Mouse (Mus musculus): Measurements from ENCODE around the gene Nfkbie. TPM values are rescaled to one million over a fixed set of nuclear protein-coding genes. Genes with fewer than 3 reads are reported as not detected.

Nfkbie gene
- polyA plus RNA-seq, 1 experiment from 2014 or later: 4.8 TPM

DNA sequence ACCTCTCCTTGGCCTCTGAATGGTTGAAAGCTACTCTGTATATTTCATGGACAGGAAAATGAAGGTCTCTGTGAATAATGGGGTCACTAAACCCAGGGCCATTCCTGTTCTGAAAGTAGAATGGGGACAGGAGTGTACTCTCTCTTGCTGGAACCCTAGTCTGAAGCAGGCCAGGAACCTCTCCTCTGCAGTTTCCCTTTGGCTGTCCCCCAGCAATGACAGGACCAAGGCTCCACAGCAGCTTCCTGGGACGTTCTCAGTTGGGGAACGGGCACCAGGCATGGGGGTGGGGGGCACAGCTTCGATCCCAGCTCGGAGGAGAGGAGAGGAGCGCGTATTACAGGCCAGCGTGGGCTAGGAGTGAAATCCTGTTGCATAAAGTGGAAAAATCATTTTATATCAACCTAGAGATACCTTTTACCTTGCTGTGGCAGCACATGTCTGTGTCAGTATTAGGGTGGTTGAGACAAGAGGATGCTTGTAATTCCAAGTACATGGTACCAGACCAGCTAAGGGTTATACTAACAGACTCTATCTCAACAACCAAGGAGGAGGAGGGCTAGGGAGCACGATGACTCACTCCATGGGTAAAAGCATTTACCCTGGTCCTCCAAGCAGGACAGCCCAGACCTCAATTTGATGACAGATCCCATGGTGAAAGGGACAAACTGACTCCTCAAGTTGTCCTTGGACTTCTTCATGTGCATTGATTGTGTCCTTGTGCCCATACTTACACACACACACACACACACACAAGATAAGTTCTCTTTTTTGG is 19.8 kb downstream of the Nfkbie start:
- no peaks in the 10 kb centered on the region for H3K9me3 ChIP-seq (replicated peaks)
- H3K27me3 ChIP-seq (replicated peaks): no peaks in the 10 kb centered on the region
- H3K4me1 ChIP-seq: peaks cover 33% of the 10 kb centered on the region
- peak overlapping the region; percentile 79; the same call in 1 of the 2 replicates for H3K9ac ChIP-seq (replicated peaks)
- H3K4me3 ChIP-seq (replicated peaks): no peak overlapping the region
- no peak for ATAC-seq (ENCODE audit: low FRiP score)
- H3K36me3 ChIP-seq: peaks cover 14% of the 10 kb centered on the region
- H3K4me2 ChIP-seq: peak overlapping the region; percentile 76
- peak overlapping the region; percentile 100 for H3K27ac ChIP-seq (replicated peaks)
- WGBS: 92% methylated on average over 8 of the region's 8 CpGs

DNA sequence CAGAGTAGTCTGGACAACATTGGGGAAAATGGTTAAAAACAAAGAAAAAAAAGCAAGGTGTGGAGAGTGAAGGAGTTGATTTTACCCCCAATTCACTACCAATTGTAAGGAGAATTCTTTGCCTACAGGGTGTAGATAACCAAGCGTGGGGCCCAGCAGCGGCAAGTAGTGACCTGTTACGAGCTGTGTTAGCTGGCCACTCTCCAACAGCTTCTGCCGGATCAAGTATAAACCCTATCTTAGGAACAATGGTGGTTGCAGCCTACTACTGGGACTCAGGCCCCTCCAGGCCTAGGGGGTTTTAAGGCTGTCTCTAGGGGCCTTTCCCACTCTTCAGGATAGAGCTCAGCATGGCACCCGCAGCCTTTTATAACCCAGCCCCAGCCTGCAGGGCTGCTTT is 22.7 kb downstream of the Nfkbie start:
- H3K4me1 ChIP-seq: peaks cover 26% of the 10 kb centered on the region
- no peak overlapping the region for H3K27ac ChIP-seq (replicated peaks)
- H3K4me3 ChIP-seq (replicated peaks): no peak overlapping the region
- ATAC-seq (ENCODE audit: low FRiP score): no peak
- H3K27me3 ChIP-seq (replicated peaks): no peaks in the 10 kb centered on the region
- H3K36me3 ChIP-seq: no peaks in the 10 kb centered on the region
- no peak overlapping the region for H3K4me2 ChIP-seq
- 67% methylated on average over 5 of the region's 5 CpGs for WGBS
- 0 out of 2 replicates have a peak overlapping the region, but pooled peaks have one; percentile 4 for H3K9ac ChIP-seq (replicated peaks)
- H3K9me3 ChIP-seq (replicated peaks): no peaks in the 10 kb centered on the region

DNA sequence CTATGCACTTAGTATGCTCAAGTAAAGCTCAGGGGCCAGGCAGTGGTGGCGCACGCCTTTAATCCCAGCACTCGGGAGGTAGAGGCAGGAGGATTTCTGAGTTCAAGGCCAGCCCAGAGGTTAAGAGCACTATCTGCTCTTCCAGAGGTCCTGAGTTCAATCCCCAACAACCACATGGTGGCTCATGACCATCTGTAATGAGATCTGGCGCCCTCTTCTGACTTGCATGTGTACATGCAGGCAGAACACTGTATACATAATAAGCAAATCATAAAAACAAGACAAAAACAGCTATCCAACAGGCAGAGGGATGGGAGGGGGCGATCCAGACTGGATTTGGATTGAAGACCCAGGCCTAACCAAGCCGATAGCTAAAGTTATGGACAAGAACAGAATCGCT is 23.3 kb downstream of the Nfkbie start:
- Histone ChIP-seq H3K27me3 (replicated peaks) (no peaks in the 10 kb centered on the region), H3K4me1 (peaks cover 26% of the 10 kb centered on the region), H3K4me3 (replicated peaks) (no peak overlapping the region), H3K9me3 (replicated peaks) (no peaks in the 10 kb centered on the region), H3K36me3 (no peaks in the 10 kb centered on the region), H3K27ac (replicated peaks) (no peak overlapping the region), H3K4me2 (no peak overlapping the region), H3K9ac (replicated peaks) (no peak overlapping the region)
- no peak for ATAC-seq (ENCODE audit: low FRiP score)
- WGBS: 78% methylated on average over 7 of the region's 7 CpGs

DNA sequence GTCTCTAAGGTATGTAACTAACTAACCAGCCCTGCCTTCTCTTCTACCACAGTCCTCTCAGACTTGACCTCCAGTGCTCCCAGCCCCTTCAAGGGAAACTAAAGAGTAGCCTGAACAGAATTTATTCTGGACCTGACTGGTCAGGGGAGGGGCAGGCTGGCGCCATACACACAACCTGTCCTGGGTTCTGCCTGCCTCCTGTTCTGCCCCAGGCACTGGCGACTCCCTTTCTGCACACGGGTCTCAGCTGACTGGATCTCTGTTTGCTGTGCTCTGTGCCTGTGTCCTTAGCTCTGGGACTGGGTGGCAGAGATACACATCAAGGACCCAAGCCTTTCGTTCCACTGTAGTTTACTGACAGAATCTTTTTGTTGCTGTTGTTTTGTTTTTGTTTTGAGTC is 24.1 kb downstream of the Nfkbie start:
- no peak overlapping the region for H3K4me2 ChIP-seq
- H3K27ac ChIP-seq (replicated peaks): no peak overlapping the region
- ATAC-seq (ENCODE audit: low FRiP score): no peak
- no peaks in the 10 kb centered on the region for H3K9me3 ChIP-seq (replicated peaks)
- no peaks in the 10 kb centered on the region for H3K27me3 ChIP-seq (replicated peaks)
- 93% methylated on average over 4 of the region's 4 CpGs for WGBS
- H3K4me1 ChIP-seq: peaks cover 26% of the 10 kb centered on the region
- no peak overlapping the region for H3K9ac ChIP-seq (replicated peaks)
- H3K36me3 ChIP-seq: no peaks in the 10 kb centered on the region
- H3K4me3 ChIP-seq (replicated peaks): no peak overlapping the region

DNA sequence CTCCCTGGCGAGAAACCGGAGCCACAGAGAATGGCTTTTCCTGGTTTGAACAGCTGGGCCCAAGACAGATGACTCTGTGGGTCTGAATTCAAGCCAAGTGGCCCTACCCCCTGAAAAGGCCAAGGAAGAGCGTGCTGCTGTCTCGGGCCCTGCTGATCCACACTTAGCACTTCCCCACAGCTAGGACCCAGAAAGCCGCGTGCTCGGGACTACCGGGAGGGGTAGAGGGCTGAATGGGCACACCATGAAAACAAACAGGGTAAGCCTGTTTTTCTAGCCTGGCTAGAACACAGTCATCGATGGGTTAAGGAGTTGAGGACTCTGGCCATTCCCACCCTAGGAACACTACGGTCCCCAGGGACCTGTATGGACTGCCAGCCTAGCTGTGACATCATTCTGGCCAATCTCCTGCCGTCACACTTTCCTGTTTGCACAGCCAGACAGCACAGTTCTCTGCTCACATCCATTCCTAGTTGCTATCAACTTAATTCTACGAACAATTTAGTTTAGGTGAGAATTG is 25.5 kb downstream of the Nfkbie start:
- H3K4me1 ChIP-seq: peaks cover 24% of the 10 kb centered on the region

GRCm38 (mm10) chr17:45581567-45581983 is 26.1 kb downstream of the Nfkbie start:
- no peaks in the 10 kb centered on the region for H3K9me3 ChIP-seq (replicated peaks)
- 0 out of 2 replicates have a peak, but pooled peaks cover 4% of the 10 kb centered on the region for H3K36me3 ChIP-seq
- H3K4me2 ChIP-seq: no peak overlapping the region
- H3K4me3 ChIP-seq (replicated peaks): no peak overlapping the region
- peaks cover 24% of the 10 kb centered on the region for H3K4me1 ChIP-seq
- no peak overlapping the region for H3K9ac ChIP-seq (replicated peaks)
- no peak overlapping the region for H3K27ac ChIP-seq (replicated peaks)
- ATAC-seq (ENCODE audit: low FRiP score): peak; percentile 18; the same call in 1 of the 2 replicates
- WGBS: 11% methylated on average over 2 of the region's 2 CpGs
- no peaks in the 10 kb centered on the region for H3K27me3 ChIP-seq (replicated peaks)

More for the DNA sequence above, 25.5 kb downstream of the Nfkbie start:
- no peaks in the 10 kb centered on the region for H3K9me3 ChIP-seq (replicated peaks)
- H3K27ac ChIP-seq (replicated peaks): no peak overlapping the region
- no peak overlapping the region for H3K4me3 ChIP-seq (replicated peaks)
- H3K27me3 ChIP-seq (replicated peaks): no peaks in the 10 kb centered on the region
- no peak overlapping the region for H3K9ac ChIP-seq (replicated peaks)
- no peaks in the 10 kb centered on the region for H3K36me3 ChIP-seq
- peak overlapping the region; percentile 9; the same call in 1 of the 2 replicates for H3K4me2 ChIP-seq
- 51% methylated on average over 12 of the region's 12 CpGs for WGBS
- ATAC-seq (ENCODE audit: low FRiP score): no peak

- Histone ChIP-seq H3K4me3 (replicated peaks) (no peak overlapping the region), H3K27ac (replicated peaks) (no peak overlapping the region), H3K9me3 (replicated peaks) (no peaks in the 10 kb centered on the region), H3K4me1 (peaks cover 24% of the 10 kb centered on the region), H3K4me2 (no peak overlapping the region), H3K36me3 (0 out of 2 replicates have a peak, but pooled peaks cover 4% of the 10 kb centered on the region), H3K9ac (replicated peaks) (no peak overlapping the region), H3K27me3 (replicated peaks) (no peaks in the 10 kb centered on the region)
- ATAC-seq (ENCODE audit: low FRiP score): no peak
- 94% methylated on average over 6 of the region's 6 CpGs for WGBS
Measured at GRCm38 (mm10) chr17:45582188-45582587, 26.7 kb downstream of the Nfkbie start.

GRCm38 (mm10) chr17:45582715-45583355 is 27.3 kb downstream of the Nfkbie start:
- Histone ChIP-seq H3K4me2 (no peak overlapping the region), H3K4me3 (replicated peaks) (no peak overlapping the region), H3K27me3 (replicated peaks) (no peaks in the 10 kb centered on the region), H3K9ac (replicated peaks) (no peak overlapping the region), H3K4me1 (peaks cover 24% of the 10 kb centered on the region), H3K27ac (replicated peaks) (no peak overlapping the region), H3K9me3 (replicated peaks) (no peaks in the 10 kb centered on the region), H3K36me3 (0 out of 2 replicates have a peak, but pooled peaks cover 4% of the 10 kb centered on the region)
- no peak for ATAC-seq (ENCODE audit: low FRiP score)
- 77% methylated on average over 6 of the region's 6 CpGs for WGBS

GRCm38 (mm10) chr17:45584096-45584896 is 28.8 kb downstream of the Nfkbie start:
- no peak overlapping the region for H3K9ac ChIP-seq (replicated peaks)
- WGBS: 37% methylated on average over 12 of the region's 12 CpGs
- no peak overlapping the region for H3K4me3 ChIP-seq (replicated peaks)
- ATAC-seq (ENCODE audit: low FRiP score): peak; percentile 61
- 0 out of 2 replicates have a peak, but pooled peaks cover 4% of the 10 kb centered on the region for H3K36me3 ChIP-seq
- H3K4me1 ChIP-seq: peaks cover 24% of the 10 kb centered on the region
- peak overlapping the region; percentile 62 for H3K27ac ChIP-seq (replicated peaks)
- no peak overlapping the region for H3K4me2 ChIP-seq
- no peaks in the 10 kb centered on the region for H3K9me3 ChIP-seq (replicated peaks)
- H3K27me3 ChIP-seq (replicated peaks): no peaks in the 10 kb centered on the region

DNA sequence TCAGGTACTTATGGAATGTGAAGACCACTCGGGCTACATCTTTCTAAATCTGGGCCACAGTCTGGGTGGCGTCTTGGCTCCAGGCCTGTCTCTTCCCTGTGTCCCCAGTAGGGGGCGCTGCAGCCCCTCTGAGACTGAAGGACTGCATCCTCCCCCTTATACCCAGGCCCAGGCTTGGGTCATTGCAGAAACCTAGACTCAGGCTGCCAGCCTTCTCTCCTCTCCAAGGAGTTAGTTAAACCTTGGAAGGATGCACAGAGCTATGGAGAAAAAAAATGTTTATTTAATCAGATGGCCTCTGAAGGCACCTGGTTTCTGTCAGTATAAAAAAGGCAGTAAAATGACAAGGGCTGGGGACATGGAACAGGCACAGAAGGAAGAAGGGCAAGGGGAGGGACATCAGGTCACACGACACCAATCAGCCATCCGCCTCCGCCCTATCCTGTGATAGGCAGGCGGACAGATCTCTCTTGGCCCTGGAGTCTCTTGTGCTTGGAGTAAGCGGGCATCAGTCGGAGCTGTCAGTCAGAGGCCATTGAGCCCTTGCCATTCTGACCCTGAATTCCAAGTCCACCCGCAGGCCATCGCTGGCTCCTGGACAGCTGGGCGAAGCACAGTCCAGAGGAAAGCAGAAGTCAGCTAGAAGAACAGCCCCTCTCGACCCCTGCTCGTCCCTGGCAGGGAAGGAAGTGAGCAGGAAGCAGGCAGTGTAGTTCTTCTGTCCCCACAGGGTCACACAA is 29.6 kb downstream of the Nfkbie start:
- H3K4me1 ChIP-seq: peaks cover 24% of the 10 kb centered on the region
- H3K4me3 ChIP-seq (replicated peaks): no peak overlapping the region
- H3K36me3 ChIP-seq: 0 out of 2 replicates have a peak, but pooled peaks cover 4% of the 10 kb centered on the region
- peak; percentile 35 for ATAC-seq (ENCODE audit: low FRiP score)
- H3K4me2 ChIP-seq: no peak overlapping the region
- H3K27me3 ChIP-seq (replicated peaks): no peaks in the 10 kb centered on the region
- H3K9ac ChIP-seq (replicated peaks): no peak overlapping the region
- 45% methylated on average over 14 of the region's 14 CpGs for WGBS
- H3K9me3 ChIP-seq (replicated peaks): no peaks in the 10 kb centered on the region
- peak overlapping the region; percentile 62 for H3K27ac ChIP-seq (replicated peaks)
